Mouse (Mus musculus): ENCODE measurements at regions not wholly inside any gene's neighbourhood (a gene's known extent, or its start where the extent isn't known, plus 50 kb on each side); places are given as distances from the start of the nearest gene placed in this dataset.

DNA sequence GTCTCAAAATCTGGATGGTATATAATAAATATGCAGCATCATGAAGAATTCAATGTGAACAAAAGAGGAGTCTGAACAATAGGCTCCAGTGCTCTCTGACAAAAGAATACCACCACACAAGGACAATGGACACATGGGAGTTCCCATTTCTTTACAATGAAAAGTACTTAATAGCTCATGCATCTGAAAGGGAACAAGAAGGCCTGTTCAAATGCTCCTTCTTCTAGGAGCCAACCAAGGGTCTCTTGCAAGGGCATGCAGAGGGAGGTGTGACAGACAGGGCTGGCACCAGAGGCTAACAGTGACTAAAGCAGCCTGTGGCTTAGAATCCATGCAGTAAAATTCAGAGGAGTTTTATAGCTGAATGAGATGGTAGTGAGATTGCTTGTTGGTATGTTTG lies 524.5 kb downstream of the Tox3 start:
- DNase-seq, result no peak
- TF ChIP-seq POLR2A (IDR thresholded peaks at IDR 0.05; ENCODE audit: borderline replicate concordance, extremely low read depth, low read depth, low read length) (no peak), CTCF (IDR thresholded peaks at IDR 0.05; ENCODE audit: insufficient read depth, low read length) (no peak)
- H3K4me3 ChIP-seq (replicated peaks; ENCODE audit: extremely low read depth, low read depth, low read length), result no peak overlapping the region
- no peaks in the 10 kb centered on the region for H3K4me1 ChIP-seq (ENCODE audit: control insufficient read depth, insufficient read depth, low read length)

DNA sequence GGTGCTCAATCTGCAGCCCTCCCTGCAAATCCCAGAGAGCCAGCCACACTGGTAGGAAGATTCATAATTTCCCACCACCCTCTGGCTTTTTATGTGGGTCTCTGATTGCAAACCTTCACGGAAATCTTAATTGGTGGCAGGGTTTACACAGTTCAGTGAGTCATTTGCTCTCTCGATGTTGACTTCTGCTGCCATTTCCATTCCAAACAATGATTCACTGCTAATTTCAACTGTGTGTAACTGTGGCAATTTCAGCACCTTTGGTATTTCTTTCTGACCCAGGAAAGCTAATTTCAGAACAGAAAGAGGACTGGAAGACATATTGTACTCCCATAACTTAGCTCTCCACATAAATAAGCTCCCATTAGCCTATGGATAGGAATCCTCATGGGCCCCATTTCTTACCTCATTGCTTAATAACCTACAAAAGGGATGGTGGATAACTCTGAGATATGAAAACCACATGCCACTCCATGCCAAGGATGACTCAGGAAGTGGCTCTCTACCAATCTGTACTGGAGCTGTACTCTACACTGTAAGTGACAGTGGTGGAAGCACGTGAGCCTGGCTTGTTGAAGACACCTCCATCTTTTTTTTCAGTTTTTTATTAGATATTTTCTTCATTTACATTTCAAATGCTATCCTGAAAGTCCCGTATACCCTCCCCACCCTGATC lies 536.0 kb downstream of the Tox3 start:
- H3K4me3 ChIP-seq (replicated peaks; ENCODE audit: extremely low read depth, low read depth, low read length), result no peak overlapping the region
- DNase-seq, result no peak
- TF ChIP-seq CTCF (IDR thresholded peaks at IDR 0.05; ENCODE audit: insufficient read depth, low read length) (no peak), POLR2A (IDR thresholded peaks at IDR 0.05; ENCODE audit: borderline replicate concordance, extremely low read depth, low read depth, low read length) (no peak)
- H3K4me1 ChIP-seq (ENCODE audit: control insufficient read depth, insufficient read depth, low read length), result no peaks in the 10 kb centered on the region
- 74% methylated on average over 4 of the region's 4 CpGs for WGBS

DNA sequence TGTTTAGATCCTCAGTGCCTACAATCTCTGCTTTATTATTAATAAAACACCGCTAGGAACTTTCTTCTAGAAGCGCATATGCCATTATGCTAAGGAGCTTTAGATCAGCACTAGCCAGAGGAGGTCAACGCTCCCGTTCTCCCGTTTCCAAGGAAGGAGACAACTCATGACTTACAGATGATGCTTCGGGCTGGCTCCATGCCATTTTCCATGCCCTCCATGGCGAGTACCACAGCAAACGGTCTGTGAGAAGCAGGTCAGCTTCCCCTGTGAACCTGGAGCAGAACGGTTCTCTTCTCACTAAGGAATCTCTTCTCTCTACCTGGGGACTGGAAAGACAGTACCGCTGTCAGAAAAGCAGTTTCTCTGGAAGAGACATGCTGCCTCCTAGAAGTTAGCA lies 559.8 kb downstream of the Tox3 start:
- Histone ChIP-seq H3K4me1 (ENCODE audit: control insufficient read depth, insufficient read depth, low read length) (no peaks in the 10 kb centered on the region), H3K4me3 (replicated peaks; ENCODE audit: extremely low read depth, low read depth, low read length) (no peak overlapping the region)
- no peak for TF ChIP-seq POLR2A (IDR thresholded peaks at IDR 0.05; ENCODE audit: borderline replicate concordance, extremely low read depth, low read depth, low read length)
- no peak for TF ChIP-seq CTCF (IDR thresholded peaks at IDR 0.05; ENCODE audit: insufficient read depth, low read length)
- 65% methylated on average over 10 of the region's 10 CpGs for WGBS
- no peak for DNase-seq

DNA sequence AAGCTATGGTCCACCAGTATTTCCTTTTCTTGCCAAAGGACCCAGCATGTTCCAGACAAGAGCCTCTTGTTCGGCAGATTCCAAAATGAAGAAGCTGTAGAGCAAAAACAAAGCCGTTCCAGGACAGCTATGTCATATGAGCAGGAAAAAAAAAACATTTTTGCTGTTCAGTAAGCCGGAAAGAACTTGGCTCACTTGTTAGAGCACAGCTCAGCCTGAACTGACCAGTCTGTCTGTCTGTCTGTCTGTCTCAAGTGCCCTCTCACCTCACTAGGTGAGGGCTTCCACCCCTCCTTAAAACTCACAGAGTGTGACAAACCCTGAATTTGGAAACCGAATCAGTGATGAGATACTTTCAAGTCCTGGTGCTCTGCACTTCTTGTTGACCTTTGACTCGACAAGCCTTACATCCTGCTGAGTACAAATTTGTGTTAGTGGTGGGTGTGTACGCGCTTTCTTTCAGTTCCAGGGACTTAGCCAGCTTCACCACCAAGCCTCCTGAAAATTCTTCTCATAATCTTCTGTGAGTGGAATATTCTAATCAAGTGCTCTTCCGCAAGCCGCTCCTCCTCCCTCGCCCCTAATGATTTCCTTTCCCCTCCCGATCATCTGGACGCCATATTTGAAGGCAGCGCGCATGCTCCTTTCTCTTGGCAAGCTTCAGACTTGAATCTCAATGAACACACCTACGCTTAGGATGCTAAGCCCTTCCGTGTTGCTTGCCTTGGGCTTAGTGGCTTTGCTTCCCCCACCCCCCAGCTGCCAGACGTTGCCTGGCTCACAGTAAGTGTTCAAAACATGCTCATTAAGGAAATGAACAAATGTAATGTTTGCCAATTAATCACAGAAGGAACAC lies 560.9 kb downstream of the Tox3 start:
- H3K4me1 ChIP-seq (ENCODE audit: control insufficient read depth, insufficient read depth, low read length), result no peaks in the 10 kb centered on the region
- no peak for TF ChIP-seq POLR2A (IDR thresholded peaks at IDR 0.05; ENCODE audit: borderline replicate concordance, extremely low read depth, low read depth, low read length)
- no peak for TF ChIP-seq CTCF (IDR thresholded peaks at IDR 0.05; ENCODE audit: insufficient read depth, low read length)
- DNase-seq, result no peak
- H3K4me3 ChIP-seq (replicated peaks; ENCODE audit: extremely low read depth, low read depth, low read length), result no peak overlapping the region
- 55% methylated on average over 17 of the region's 17 CpGs for WGBS

DNA sequence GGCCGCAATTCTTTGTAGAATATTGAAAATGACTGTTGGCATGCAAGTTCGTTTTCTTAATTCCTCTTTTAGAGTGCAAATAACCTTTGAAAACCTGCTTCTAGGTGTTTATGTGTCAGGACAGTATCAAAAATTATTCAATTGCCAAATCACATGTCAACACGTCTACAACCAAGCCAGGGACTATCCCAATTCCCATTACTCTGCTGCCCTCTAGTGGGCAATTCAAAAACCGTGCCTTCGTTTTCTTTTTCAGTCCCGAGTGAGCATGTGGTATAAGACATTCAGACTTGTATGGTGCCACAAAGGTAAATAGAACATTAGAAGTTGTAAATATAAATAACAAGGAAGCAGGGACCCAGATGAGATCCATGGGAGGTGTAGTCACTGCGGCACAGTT lies 563.1 kb downstream of the Tox3 start:
- WGBS, result 20% methylated on average over 7 of the region's 7 CpGs
- Histone ChIP-seq H3K4me1 (ENCODE audit: control insufficient read depth, insufficient read depth, low read length) (no peaks in the 10 kb centered on the region), H3K4me3 (replicated peaks; ENCODE audit: extremely low read depth, low read depth, low read length) (no peak overlapping the region)
- peak; percentile 50 for DNase-seq
- TF ChIP-seq CTCF (IDR thresholded peaks at IDR 0.05; ENCODE audit: insufficient read depth, low read length) (peak; percentile 49), POLR2A (IDR thresholded peaks at IDR 0.05; ENCODE audit: borderline replicate concordance, extremely low read depth, low read depth, low read length) (no peak)

DNA sequence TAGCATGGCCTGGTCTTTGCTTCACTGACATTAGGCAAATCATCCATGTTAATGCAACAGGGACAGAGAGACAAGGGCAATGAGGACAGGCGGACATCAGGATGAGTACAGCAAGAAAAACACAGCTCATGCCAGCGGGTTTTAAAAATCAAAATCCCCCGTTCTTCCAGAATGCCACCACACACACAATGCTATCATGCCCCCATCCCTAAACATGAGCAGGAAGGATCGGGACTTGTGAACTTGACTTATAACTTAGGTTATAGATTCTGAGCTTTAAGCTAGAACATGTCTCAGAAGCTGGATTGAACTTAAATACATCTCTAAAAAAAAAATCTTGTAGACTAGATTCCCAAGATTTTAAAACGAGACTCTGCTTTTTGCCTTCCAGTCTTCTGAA lies 564.8 kb downstream of the Tox3 start:
- no peak overlapping the region for H3K4me3 ChIP-seq (replicated peaks; ENCODE audit: extremely low read depth, low read depth, low read length)
- 81% methylated on average over 5 of the region's 5 CpGs for WGBS
- no peaks in the 10 kb centered on the region for H3K4me1 ChIP-seq (ENCODE audit: control insufficient read depth, insufficient read depth, low read length)
- DNase-seq, result no peak
- no peak for TF ChIP-seq POLR2A (IDR thresholded peaks at IDR 0.05; ENCODE audit: borderline replicate concordance, extremely low read depth, low read depth, low read length)
- TF ChIP-seq CTCF (IDR thresholded peaks at IDR 0.05; ENCODE audit: insufficient read depth, low read length), result no peak

DNA sequence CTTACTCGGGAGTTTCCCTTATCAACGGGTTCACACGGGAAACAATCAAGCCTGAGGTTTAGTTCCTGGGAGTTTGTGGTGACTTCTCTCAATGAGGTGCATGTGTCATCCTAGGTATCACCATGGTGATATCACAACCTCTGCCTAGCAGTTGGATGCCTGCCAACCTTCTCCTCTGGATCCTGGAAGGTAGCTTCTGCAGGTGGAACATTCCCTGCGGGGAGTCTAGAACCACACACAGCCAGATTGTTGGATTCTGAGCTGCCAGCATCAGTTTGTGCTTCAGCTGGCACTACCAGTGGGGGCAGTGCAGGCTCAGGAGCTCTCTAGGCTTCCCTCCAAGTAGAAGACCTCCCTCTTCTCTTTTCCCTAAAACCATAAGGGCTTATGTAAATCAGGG lies 581.8 kb downstream of the Tox3 start:
- TF ChIP-seq POLR2A (IDR thresholded peaks at IDR 0.05; ENCODE audit: borderline replicate concordance, extremely low read depth, low read depth, low read length), result no peak
- no peak for TF ChIP-seq CTCF (IDR thresholded peaks at IDR 0.05; ENCODE audit: insufficient read depth, low read length)
- DNase-seq, result no peak
- WGBS, result 46% methylated on average over 4 of the region's 4 CpGs

DNA sequence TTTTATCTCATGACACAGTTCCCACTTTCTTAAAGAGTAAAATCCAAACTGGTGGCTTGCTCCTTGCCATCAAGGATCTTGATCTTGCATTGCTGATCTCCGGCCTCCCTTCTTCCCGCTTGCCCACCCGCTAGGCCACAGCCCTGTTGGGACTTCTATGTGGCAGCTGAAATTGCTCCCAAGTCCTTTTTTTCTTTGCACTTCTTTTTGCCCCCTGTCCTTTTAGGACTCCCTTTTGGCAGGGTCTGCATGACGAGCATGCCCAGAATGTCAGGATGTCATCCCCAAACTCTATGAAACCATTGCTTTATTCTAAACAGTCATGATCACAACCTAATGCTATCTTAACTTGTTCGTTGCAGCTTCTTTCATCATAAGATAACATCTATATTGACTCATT lies 588.6 kb downstream of the Tox3 start:
- TF ChIP-seq CTCF (IDR thresholded peaks at IDR 0.05; ENCODE audit: insufficient read depth, low read length), result no peak
- TF ChIP-seq POLR2A (IDR thresholded peaks at IDR 0.05; ENCODE audit: borderline replicate concordance, extremely low read depth, low read depth, low read length), result no peak
- no peak for DNase-seq
- no peak overlapping the region for H3K4me3 ChIP-seq (replicated peaks; ENCODE audit: extremely low read depth, low read depth, low read length)
- WGBS, result 85% methylated on average over 5 of the region's 5 CpGs
- no peaks in the 10 kb centered on the region for H3K4me1 ChIP-seq (ENCODE audit: control insufficient read depth, insufficient read depth, low read length)

More for the DNA sequence above, 581.8 kb downstream of the Tox3 start:
- Histone ChIP-seq H3K4me3 (replicated peaks; ENCODE audit: extremely low read depth, low read depth, low read length) (no peak overlapping the region), H3K4me1 (ENCODE audit: control insufficient read depth, insufficient read depth, low read length) (no peaks in the 10 kb centered on the region)

DNA sequence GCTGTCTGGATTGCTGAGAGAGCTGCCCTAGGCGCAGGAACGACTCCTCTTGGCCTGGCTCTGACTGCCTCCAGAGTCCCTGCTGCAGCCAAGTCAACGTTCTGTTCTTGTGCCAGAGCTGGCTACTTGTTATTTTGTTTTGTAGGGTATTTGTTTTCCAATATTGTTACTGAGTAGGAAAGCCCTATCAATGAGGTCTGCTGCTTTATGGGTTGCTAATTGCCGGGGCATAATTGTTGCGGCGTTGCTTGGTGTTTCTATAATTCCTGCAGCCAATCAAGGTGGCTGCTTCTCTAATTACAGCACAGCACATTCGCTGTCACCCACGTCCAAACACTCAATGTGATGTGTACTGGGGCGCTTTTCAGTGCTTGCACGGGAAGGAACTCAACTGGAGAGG lies 589.4 kb downstream of the Tox3 start:
- no peak for DNase-seq
- Histone ChIP-seq H3K4me3 (replicated peaks; ENCODE audit: extremely low read depth, low read depth, low read length) (no peak overlapping the region), H3K4me1 (ENCODE audit: control insufficient read depth, insufficient read depth, low read length) (no peaks in the 10 kb centered on the region)
- 74% methylated on average over 10 of the region's 10 CpGs for WGBS
- TF ChIP-seq POLR2A (IDR thresholded peaks at IDR 0.05; ENCODE audit: borderline replicate concordance, extremely low read depth, low read depth, low read length) (no peak), CTCF (IDR thresholded peaks at IDR 0.05; ENCODE audit: insufficient read depth, low read length) (no peak)

DNA sequence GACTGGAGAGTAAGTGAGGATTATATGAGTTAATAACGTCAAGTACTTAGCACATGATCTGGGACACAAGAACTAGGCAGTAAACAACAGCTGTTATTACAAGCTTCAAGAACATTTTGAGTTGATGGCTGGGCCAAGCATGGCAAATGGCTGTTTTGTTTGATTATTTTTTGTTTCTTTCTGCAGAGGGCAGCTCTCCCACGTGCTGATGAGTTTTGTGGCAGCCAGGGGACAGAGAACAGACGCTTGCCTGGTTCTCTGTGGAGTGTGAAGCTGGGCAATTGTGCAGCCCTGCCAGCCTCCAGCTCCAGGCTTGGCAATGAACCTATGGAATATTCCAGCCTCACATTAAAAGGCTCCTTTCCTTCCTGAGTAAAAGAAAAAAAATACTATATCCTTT lies 592.2 kb downstream of the Tox3 start:
- Histone ChIP-seq H3K4me1 (ENCODE audit: control insufficient read depth, insufficient read depth, low read length) (no peaks in the 10 kb centered on the region), H3K4me3 (replicated peaks; ENCODE audit: extremely low read depth, low read depth, low read length) (no peak overlapping the region)
- TF ChIP-seq CTCF (IDR thresholded peaks at IDR 0.05; ENCODE audit: insufficient read depth, low read length) (no peak), POLR2A (IDR thresholded peaks at IDR 0.05; ENCODE audit: borderline replicate concordance, extremely low read depth, low read depth, low read length) (no peak)
- no peak for DNase-seq
- 51% methylated on average over 3 of the region's 3 CpGs for WGBS

Data from lung, adult 2 months (tissue).